Mouse (Mus musculus) lung, postnatal 14 days (tissue): ENCODE data around the gene Ppp1r17.

Source experiments
- DNase-seq: peaks from one replicate; pipeline ENCODE4 v3.0.0; 2021

Ppp1r17 gene

DNA sequence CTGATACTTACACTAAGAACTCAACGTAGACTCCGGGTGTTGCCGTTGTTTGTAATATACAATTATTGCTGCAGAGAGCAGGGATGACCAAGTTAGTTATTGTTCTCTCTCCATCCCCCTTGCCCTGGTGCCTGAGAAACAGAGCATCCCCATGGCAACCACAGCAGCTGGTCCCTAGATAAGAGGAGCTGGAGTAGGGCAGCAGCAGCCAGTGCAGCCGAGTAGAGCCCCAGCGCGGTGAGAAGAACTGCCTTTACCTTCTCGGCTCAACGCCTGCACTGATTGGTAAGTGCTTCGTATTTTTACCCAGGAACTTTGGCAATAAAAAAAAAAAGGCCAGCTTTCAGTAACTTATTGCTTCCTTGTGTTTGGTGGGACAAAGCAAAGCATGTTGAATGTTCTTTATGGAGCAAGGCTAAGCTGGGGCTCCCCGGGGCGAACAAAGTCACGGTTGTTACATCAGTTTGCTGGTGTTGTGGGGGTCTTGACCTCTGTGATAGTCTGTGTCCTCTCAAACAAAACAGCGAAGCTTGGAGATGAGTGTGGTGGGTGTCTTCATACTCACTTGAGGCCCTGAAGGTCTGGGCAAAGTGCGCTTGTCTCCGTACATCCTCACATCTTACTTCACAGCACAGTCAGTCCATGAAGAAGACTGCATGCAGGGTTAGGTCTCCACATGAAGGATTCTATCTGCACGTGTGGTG is at the start of gene Ppp1r17:
Gene Ppp1r17 (plus strand): TSS at position 207 of the 704 bp plus-strand sequence.
- no peak for DNase-seq

- DNase-seq = peak; percentile 7
These were observed 44.3 kb upstream of the Ppp1r17 start for GRCm38 (mm10) chr6:55972998-55973397.

- DNase-seq = no peak
These were observed 37.5 kb upstream of the Ppp1r17 start for GRCm38 (mm10) chr6:55979766-55980165.

DNA sequence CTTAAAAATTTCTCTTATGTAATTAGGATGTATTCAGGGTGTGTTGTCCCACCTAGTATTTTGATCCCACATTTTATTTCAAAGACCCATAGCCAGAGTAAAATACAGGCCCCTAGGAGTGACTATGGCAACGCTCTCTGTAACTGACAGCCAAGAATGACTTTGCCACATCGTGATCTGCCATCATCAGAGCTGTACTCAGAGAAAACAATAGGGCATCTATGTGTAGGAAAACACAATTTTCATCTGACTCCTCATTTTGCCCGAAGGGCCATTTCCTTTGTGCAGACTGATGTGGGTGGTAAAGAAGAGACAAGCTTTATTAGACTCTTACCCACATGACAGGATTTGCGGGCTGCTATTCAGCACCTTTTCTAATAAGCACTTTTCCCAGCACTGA is 8.6 kb upstream of the Ppp1r17 start:
- no peak for DNase-seq

GRCm38 (mm10) chr6:56012384-56012783 is 4.9 kb upstream of the Ppp1r17 start:
- no peak for DNase-seq

GRCm38 (mm10) chr6:56019632-56020031 is 2.3 kb downstream of the Ppp1r17 start:
- DNase-seq = no peak

DNA sequence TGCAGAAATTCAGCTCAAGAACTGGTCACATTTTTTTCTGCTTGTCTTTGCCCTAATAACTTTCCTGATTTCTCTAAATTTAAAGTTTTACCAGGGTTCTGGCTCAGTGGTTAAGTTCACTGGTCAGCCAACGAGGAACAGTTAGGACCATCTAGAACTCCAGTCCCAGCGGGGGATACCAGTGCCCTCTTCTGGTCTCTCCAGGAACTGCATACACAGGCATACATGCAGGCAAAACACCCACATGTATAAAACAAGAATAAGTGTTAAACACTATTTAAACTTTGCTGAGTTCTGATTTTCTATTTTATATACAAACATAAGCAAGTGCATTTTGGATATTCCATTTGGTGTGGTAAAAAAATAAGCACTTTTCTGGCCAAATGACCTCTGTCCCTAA is 8.2 kb downstream of the Ppp1r17 start:
- no peak for DNase-seq

DNA sequence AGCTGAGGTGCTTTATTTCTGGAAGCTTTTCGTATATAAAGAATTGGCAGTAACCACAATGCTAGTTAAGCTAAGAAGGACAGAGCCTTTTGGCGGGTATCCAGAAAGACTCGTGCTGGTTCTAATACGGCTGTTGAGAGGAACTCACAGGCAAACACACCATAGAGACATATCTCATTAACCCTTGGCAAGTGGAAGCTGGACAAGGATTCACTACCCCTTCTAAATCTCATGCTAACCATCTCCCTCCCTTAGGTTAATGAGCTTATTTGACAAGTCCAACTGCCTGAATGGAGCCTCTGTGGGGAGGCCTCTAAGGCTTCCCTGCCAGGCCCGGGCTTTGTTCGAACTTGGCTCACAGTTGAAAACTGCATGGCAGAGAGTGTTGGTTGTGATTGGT is 10.0 kb downstream of the Ppp1r17 start:
- DNase-seq = no peak

GRCm38 (mm10) chr6:56027966-56028365 is 10.7 kb downstream of the Ppp1r17 start:
- no peak for DNase-seq

DNA sequence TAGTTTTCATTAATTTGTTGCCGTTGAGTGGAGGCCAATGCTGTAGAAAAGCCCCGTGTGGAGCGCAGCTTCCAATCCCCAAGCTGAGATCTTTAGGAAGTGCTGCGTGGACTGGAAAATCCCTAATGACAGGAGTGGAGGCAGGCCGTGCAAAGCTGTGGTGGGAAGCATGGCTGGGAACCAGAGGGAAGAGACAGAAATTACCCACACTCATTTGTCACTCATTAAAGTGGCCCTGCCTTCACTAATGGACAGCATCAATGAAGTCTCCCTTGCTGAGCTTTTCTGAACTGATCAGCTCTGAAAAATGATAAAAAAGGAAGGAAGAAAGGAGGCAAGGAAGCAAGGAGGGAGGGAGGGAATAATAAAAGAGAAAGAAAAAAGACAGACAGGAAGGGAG is 12.7 kb downstream of the Ppp1r17 start:
- DNase-seq = no peak

DNA sequence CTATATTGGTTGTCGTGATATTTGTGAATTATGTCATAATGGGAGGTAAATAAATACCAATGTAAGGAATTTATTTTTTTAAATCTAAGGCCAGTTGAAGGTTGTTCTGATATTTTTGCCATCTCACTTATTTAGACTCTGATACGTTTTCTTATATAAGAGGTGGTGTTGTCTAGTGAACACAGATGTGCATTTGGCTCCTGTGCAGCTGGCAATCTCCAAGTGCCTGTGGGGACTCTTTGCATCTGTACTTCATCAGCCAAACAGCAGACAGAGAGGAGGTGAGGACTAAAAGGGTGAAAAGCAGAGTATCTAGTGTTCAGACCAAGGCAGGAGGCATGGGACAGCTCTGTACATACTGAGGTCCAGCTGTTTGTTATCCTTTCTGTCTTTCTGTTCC is 14.9 kb downstream of the Ppp1r17 start:
- DNase-seq = no peak

- DNase-seq = no peak
These were observed 17.8 kb downstream of the Ppp1r17 start for GRCm38 (mm10) chr6:56035054-56035453.

- no peak for DNase-seq
These were observed 22.3 kb downstream of the Ppp1r17 start for GRCm38 (mm10) chr6:56039476-56040055.

DNA sequence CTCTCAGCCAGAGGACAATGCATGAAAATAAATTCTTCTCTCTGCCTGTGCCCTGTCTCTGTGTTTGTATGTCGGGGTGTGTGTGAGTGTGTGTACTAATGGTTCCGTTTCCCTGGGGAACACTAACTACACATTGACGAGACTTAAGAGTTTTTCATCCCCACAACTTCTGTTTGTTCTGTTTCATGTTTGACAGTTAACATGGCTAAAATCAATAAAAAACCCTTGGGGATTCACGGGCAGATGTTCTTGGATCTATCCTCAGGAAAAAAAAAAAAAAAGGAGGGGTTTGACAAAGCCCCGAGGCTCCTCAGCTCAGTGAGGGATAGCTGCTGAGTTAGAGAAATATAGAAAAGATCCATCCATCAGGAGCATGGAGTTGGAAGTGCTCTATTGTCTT is 27.0 kb downstream of the Ppp1r17 start:
- DNase-seq = no peak

GRCm38 (mm10) chr6:56044716-56045115 is 27.4 kb downstream of the Ppp1r17 start:
- DNase-seq = no peak

DNA sequence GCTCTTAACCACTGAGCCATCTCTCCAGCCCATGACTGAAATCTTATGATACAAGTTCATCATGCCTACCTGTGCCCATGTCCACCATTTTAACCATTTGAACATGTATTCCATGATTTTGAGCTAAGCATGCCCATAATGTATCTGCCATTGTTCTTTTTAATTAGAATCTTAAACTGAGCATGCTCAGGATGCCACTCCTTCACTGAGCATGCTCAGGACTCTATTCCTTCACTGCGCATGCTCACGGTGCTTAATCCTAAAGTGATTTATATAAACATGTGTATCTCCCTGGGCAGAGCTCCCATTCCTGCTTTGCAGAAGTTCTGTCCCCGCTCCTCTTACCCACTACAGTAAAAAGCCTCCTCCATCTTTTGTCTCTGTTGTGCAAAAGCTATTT is 31.3 kb downstream of the Ppp1r17 start:
- no peak for DNase-seq

DNA sequence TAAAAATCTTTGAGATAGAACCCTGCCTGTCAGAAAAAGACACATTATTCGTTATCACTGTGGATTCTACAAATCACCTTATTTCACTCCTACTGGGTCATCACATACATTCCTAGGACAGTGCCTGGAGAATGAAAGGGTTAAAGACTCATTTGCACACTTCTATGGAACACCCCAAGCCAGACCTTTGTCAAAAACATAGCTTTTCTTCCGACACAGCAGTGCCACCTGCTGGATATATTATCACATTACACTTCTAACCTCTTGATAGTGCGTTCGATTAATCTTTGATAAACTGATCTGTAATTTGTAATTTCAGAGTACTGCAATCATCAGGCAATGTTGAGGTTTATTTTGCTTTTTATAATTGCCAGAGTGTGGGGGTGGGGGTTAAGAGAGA is 31.8 kb downstream of the Ppp1r17 start:
- DNase-seq = peak; percentile 3

DNA sequence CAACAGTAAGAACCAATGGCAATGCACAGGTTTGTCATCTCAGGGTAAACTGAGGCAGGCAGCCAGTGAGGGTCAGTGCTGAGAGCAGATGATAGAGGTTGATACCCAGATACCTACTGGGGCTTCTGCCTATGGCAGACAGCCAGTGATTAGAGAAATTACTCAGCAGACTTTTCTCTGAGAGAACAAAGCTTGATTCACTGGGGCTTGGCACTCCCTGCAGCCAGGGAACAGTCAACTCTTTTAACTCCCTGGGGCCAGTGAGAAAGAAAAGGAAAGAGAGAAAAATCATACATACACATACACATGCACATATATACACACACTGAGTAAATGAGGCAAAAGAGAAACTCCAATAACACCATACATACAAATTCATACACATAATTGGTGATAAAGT is 46.4 kb downstream of the Ppp1r17 start:
- no peak for DNase-seq

- peak; percentile 19 for DNase-seq
These were observed 49.5 kb downstream of the Ppp1r17 start for GRCm38 (mm10) chr6:56066632-56067282.

GRCm38 (mm10) chr6:56068516-56068915 is 51.2 kb downstream of the Ppp1r17 start:
- DNase-seq = no peak

- no peak for DNase-seq
These were observed 59.1 kb downstream of the Ppp1r17 start for GRCm38 (mm10) chr6:56076378-56076805.
